Mouse (Mus musculus): ENCODE results near the gene Muc20. TPM values are rescaled to one million over a fixed set of nuclear protein-coding genes. Genes with fewer than 3 reads are reported as not detected.

Gene Muc20
- total RNA-seq, 1 experiment from 2014 or later, result 0.93 TPM

DNA sequence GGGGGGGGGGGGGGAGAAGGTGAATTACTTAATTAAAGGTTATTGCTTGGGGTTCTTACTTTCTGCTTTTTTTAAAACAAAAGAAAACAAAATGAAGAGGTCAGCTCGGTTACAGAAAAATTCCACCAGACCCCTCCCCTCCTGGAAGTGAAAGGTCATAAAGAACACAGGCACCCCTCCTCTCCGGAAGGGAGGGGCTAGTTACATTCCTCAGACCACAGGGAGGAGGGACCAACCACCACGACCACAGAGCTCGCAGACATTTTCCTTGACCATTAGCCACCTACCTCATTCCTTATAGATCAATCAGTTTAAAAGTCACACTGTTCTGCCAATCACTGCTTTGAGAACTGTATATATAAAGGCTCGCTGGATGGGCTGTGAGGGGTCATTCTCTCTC, 6.7 kb upstream of the Muc20 start:
- ATAC-seq (ENCODE audit: extremely low read depth, insufficient number of reproducible peaks, low FRiP score, poor library complexity, severe bottlenecking), result no peak

DNA sequence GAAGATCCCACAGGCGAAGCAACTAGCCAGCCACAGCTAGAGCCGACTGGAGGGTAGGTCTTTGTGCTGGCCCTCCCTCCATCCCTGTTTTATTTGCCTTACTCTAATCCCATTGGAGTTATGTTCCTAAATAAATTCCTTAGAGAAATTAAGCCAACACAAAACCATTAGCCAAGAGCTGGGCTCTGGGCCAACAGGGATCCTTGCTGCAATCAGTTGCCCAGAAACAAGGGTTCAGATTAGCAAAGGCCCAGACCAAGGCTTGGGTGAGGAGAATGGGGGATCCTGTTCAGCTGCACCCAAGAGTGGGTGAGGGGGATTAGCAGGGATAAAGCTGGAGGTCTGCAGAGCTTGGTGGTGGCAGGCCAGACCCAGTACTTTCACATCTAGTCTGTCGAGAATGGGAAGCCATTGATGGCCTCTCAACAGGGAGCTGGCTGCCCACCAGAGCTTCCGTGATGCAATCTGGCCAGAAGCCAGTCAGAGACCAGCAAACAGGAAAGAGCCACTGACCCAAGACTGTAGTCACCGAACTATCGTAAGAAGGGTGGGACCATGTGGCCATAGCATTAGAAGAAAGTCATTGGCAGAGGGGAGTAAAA, 6.1 kb upstream of the Muc20 start:
- ATAC-seq (ENCODE audit: extremely low read depth, insufficient number of reproducible peaks, low FRiP score, poor library complexity, severe bottlenecking), result no peak

DNA sequence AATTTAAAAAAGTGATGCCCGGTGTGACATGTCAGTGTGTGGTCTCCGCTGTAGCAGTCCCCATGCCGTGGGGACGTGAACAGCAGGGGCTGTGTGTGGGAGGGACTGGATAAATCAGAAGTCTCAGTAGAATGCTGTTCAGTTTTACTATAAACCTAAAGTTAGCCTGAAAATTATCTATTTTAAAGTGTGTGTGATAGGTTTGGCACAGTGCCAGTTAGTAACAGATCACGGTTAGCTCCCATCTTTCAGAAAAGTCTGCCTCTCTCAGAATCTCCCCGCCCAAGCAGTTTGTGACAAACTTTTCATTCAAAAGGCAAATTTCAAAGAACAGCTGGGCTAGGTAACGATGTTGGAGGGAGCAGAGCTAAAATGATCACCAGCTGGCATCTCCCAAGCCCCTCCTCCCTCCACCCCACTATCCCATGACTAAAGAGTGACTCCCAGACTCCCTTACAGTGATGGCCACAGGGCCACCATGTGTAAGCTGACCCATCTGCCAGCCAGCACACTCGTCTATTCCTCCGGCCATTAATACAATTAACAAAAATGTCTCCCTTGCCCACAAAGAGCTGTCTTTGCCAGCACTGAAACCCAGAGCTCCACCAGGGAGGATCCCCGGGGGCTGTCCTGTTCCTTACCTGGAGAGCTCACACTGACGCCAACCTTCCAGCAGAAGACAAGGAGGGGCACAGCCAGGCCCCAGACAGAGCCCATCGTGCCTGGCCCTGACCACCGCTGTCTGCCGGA, 384 bp downstream of the Muc20 start:
- ATAC-seq (ENCODE audit: extremely low read depth, insufficient number of reproducible peaks, low FRiP score, poor library complexity, severe bottlenecking), result no peak

- ATAC-seq (ENCODE audit: extremely low read depth, insufficient number of reproducible peaks, low FRiP score, poor library complexity, severe bottlenecking), result no peak
Observed at GRCm38 (mm10) chr16:32795177-32795576, 2.1 kb downstream of the Muc20 start.

- ATAC-seq (ENCODE audit: extremely low read depth, insufficient number of reproducible peaks, low FRiP score, poor library complexity, severe bottlenecking), result no peak
Observed at GRCm38 (mm10) chr16:32790056-32790455, 7.2 kb downstream of the Muc20 start.

GRCm38 (mm10) chr16:32784840-32785239, 12.4 kb downstream of the Muc20 start:
- ATAC-seq (ENCODE audit: extremely low read depth, insufficient number of reproducible peaks, low FRiP score, poor library complexity, severe bottlenecking), result no peak

- no peak for ATAC-seq (ENCODE audit: extremely low read depth, insufficient number of reproducible peaks, low FRiP score, poor library complexity, severe bottlenecking)
Observed at GRCm38 (mm10) chr16:32783324-32784062, 13.7 kb downstream of the Muc20 start.

DNA sequence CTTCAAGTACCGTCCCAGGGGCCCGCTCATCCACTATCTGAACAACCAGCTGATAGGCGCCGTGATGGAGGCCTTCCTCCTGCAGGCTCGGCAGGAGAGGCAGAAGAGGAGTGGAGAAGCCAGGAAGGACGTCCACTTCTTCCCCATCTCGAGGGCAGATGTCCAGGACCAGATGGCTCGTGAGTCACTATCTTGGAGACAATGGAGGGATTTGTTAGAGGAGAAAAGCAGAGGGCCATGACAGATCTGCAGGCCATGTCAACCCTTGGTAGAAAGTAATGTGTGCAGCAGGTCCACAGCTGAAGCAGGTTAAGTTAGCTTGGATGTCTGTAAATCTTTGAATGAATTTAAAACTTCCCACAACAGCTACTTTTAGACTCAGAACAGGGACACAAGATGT, 18.3 kb downstream of the Muc20 start:
- ATAC-seq (ENCODE audit: extremely low read depth, insufficient number of reproducible peaks, low FRiP score, poor library complexity, severe bottlenecking), result no peak

DNA sequence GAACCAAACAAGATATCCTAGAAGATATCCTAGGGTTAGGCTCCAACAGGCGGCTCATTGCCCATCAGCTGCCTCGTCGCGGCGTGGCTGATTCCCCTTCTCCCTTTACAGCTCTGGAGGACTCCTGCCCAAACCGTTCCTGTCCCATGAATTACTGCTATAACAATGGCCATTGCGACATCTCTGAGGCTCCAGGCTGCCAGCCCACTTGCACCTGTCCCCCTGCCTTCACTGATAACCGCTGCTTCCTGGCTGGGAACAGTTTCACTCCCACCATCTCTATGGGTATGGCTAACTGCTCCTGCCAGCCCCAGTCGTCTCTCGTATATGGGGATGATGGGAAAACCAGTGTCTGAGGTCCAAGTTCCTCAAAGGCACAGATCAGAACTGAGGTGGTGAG, 20.6 kb downstream of the Muc20 start:
- no peak for ATAC-seq (ENCODE audit: extremely low read depth, insufficient number of reproducible peaks, low FRiP score, poor library complexity, severe bottlenecking)

- no peak for ATAC-seq (ENCODE audit: extremely low read depth, insufficient number of reproducible peaks, low FRiP score, poor library complexity, severe bottlenecking)
Observed at GRCm38 (mm10) chr16:32766904-32767303, 30.3 kb downstream of the Muc20 start.

GRCm38 (mm10) chr16:32764961-32765360, 32.3 kb downstream of the Muc20 start:
- ATAC-seq (ENCODE audit: extremely low read depth, insufficient number of reproducible peaks, low FRiP score, poor library complexity, severe bottlenecking), result no peak

DNA sequence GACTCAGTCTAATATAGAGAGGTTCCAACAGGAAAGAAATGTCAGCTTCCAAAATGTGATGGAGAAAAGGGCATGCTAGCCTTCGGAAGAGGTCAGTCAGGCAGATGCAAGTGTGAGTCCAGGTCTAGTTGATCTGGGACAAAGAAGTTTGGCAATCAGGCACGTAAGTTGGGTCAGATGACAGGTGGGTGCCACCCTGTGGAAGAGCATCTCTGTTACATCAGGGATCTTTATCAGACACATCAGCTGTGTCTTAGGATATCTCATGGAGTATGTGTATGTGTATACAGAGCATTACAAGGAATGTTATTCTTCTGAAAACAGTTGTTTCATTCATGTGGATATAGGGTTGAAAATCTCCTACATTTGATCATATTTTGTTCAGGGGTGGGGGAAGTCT, 32.7 kb downstream of the Muc20 start:
- no peak for ATAC-seq (ENCODE audit: extremely low read depth, insufficient number of reproducible peaks, low FRiP score, poor library complexity, severe bottlenecking)

GRCm38 (mm10) chr16:32750242-32751127, 46.8 kb downstream of the Muc20 start:
- no peak for ATAC-seq (ENCODE audit: extremely low read depth, insufficient number of reproducible peaks, low FRiP score, poor library complexity, severe bottlenecking)

DNA sequence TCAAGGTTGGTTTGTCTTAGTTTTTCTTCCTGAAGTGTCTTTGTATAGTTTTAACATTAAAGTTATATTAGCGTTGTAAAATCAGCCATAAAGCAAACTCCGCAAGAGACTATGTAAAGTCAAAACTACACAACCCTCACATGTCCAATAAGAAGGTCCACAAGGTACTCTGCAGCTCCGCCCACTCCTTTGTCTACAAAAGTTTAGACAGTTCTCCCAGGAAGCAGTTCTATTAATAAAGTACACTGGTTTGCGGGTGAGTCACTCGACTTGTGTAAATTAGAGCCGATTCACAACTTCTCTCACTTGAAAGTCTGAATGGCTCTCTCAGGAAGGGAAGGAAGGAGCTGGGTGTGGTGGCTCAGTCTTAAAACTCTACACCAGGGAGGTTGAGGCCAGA, 51.4 kb downstream of the Muc20 start:
- ATAC-seq (ENCODE audit: extremely low read depth, insufficient number of reproducible peaks, low FRiP score, poor library complexity, severe bottlenecking), result no peak

DNA sequence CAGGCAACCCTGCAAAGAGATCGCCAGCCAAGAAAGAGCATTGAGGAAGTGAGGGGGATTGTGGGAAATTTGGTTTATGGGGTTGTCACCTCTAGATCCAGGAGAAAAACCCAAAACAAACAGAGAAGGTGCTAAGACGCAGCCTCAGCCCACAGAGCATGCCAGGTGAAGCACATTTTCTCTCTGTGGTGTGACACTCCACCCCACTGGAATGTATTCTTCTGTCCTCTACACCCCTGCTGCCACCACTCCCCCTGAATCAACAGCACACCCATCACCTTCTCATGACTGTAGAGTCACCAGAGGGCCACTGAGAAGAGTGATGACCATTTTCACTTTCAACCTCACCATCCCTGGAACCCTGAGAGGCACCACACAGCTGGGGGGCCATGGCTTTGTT, 54.5 kb downstream of the Muc20 start:
- no peak for ATAC-seq (ENCODE audit: extremely low read depth, insufficient number of reproducible peaks, low FRiP score, poor library complexity, severe bottlenecking)

- ATAC-seq (ENCODE audit: extremely low read depth, insufficient number of reproducible peaks, low FRiP score, poor library complexity, severe bottlenecking), result no peak
Observed at GRCm38 (mm10) chr16:32741366-32741765, 55.9 kb downstream of the Muc20 start.

GRCm38 (mm10) chr16:32740003-32740663, 57.1 kb downstream of the Muc20 start:
- ATAC-seq (ENCODE audit: extremely low read depth, insufficient number of reproducible peaks, low FRiP score, poor library complexity, severe bottlenecking), result no peak

GRCm38 (mm10) chr16:32736022-32736421, 61.2 kb downstream of the Muc20 start:
- ATAC-seq (ENCODE audit: extremely low read depth, insufficient number of reproducible peaks, low FRiP score, poor library complexity, severe bottlenecking), result no peak

- ATAC-seq (ENCODE audit: extremely low read depth, insufficient number of reproducible peaks, low FRiP score, poor library complexity, severe bottlenecking), result no peak
Observed at GRCm38 (mm10) chr16:32735586-32735985, 61.6 kb downstream of the Muc20 start, which contains the start of gene Muc4. Muc4 (plus strand) TSS chr16:32735886.
